Mouse (Mus musculus): ENCODE measurements around the gene Farsa. TPM values are rescaled to one million over a fixed set of nuclear protein-coding genes. Genes with fewer than 3 reads are reported as not detected.
A peak's percentile ranks its signal among the peaks of the same experiment; 100 is the strongest.
"Not testable (repeated sequence)": the region's sequence is repeated elsewhere in the genome, so short reads cannot be mapped to it uniquely, and the experiment has no call there.

Gene Farsa
- total RNA-seq, 2 experiments from 2014 or later: 51.2 to 52.7 TPM

- DNase-seq: no peak
These were observed 17.6 kb downstream of the Farsa start for GRCm38 (mm10) chr8:84874339-84874738.

GRCm38 (mm10) chr8:84877297-84878035 lies 20.7 kb downstream of the Farsa start:
- DNase-seq: no peak

- no peak for DNase-seq
These were observed 22.1 kb downstream of the Farsa start for GRCm38 (mm10) chr8:84878915-84879314.

GRCm38 (mm10) chr8:84884728-84885127 lies 27.9 kb downstream of the Farsa start:
- no peak for DNase-seq

- no peak for DNase-seq
These were observed 31.5 kb downstream of the Farsa start for GRCm38 (mm10) chr8:84888280-84888679.

GRCm38 (mm10) chr8:84889141-84889540 lies 32.4 kb downstream of the Farsa start:
- no peak for DNase-seq

GRCm38 (mm10) chr8:84892993-84893708 lies 36.4 kb downstream of the Farsa start:
- no peak for DNase-seq

- DNase-seq: peak; percentile 90 to 91
These were observed 36.9 kb downstream of the Farsa start, which contains the start of gene Gcdh for GRCm38 (mm10) chr8:84893709-84894134. Gene Gcdh, minus strand, starts transcription at chr8:84893921.

- DNase-seq: no peak
These were observed 39.2 kb downstream of the Farsa start for GRCm38 (mm10) chr8:84895963-84896362.

- DNase-seq: no peak
These were observed 44.3 kb downstream of the Farsa start for GRCm38 (mm10) chr8:84901071-84901470.

- DNase-seq: no peak
These were observed 45.0 kb downstream of the Farsa start, which contains the start of gene Klf1 for GRCm38 (mm10) chr8:84901752-84902151. Gene Klf1, plus strand, starts transcription at chr8:84901928.

- no peak for DNase-seq
These were observed 45.7 kb downstream of the Farsa start for GRCm38 (mm10) chr8:84902367-84902919.

- DNase-seq: peak; percentile 90 to 94
These were observed 46.3 kb downstream of the Farsa start for GRCm38 (mm10) chr8:84902920-84903661.

GRCm38 (mm10) chr8:84904351-84904750 lies 47.6 kb downstream of the Farsa start:
- no peak for DNase-seq

- DNase-seq: no peak
These were observed 50.2 kb downstream of the Farsa start for GRCm38 (mm10) chr8:84907037-84907436.

- DNase-seq: no peak
These were observed 50.7 kb downstream of the Farsa start for GRCm38 (mm10) chr8:84907493-84907892.

- DNase-seq: not testable (repeated sequence)
These were observed 51.2 kb downstream of the Farsa start for GRCm38 (mm10) chr8:84907979-84908378.

- DNase-seq: peak; percentile 76 to 83
These were observed 51.8 kb downstream of the Farsa start, which contains the start of gene Dnase2a for GRCm38 (mm10) chr8:84908421-84909161. Gene Dnase2a, plus strand, starts transcription at chr8:84908560.

GRCm38 (mm10) chr8:84909162-84909767 lies 52.5 kb downstream of the Farsa start:
- no peak for DNase-seq

GRCm38 (mm10) chr8:84909949-84910348 lies 53.2 kb downstream of the Farsa start:
- no peak for DNase-seq

GRCm38 (mm10) chr8:84910551-84910950 lies 53.8 kb downstream of the Farsa start:
- DNase-seq: no peak

All from layer of hippocampus, postnatal 36 days (tissue).